Mouse (Mus musculus) urinary bladder, adult 18-20 months (tissue): ENCODE measurements around the gene Lrrfip2.

Source experiments
- DNase-seq, 2 experiments: peaks; one replicate each; pipeline ENCODE4 v3.0.0; 2022; ENCODE audit warnings: low spot score in 2 of 2, mixed read lengths in 2 of 2

Gene Lrrfip2

DNA sequence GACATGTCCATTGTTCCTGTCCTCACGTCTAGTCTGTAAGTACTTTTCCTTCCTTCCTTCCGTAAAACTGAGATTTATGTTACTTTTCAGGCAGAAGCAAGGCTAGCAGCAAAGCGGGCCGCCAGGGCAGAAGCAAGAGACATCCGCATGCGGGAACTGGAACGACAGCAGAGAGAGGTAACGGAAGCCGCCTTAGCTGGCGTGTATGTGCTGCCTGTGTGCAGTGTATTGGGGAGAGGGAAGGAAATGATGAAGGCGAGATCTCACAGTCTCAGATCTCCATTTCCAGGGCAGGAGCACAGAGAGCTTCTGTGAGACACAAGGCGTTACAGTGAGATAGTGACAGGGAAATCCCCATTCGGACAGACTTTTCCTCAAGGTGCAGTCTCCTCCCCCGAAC lies 43.8 kb downstream of the Lrrfip2 start:
- no peak for DNase-seq

DNA sequence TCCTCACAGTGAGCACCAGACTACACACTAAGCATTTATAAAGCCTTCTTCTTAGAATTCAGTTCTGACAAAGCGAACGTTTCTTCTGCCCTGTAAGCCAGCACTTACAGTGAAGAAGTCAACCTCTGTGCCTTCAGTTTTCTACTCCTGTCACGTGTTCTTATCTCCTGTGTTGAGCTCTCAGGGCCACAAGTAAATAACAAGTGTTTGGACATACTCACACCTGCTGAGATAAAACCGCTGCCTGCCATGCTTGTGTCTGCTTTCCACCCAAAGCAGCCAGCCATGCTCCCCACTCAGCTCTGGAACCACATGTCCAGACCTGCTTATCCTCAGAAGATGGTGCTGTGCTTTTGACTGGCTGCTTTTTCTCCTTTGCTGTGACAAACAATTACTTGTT lies 49.2 kb downstream of the Lrrfip2 start:
- no peak for DNase-seq

DNA sequence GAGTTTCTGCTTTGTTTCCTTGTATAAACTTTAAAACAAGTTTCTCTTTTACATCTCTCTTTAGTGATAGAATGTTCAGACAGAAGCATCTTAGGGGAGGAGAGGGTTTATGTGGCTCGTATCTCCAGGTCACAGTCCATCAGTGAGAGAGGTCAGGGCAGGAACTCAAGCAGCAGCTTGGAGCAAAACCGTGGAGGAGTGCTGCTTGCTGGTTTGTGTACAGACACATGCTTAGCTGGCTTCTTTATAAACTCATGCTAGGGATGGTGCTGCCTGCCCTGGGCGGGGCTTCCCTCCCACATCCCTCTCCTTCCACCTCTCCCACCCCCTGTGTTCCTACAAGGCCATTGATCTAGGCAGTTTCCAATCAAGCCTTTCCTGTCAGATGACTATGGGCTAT lies 53.0 kb downstream of the Lrrfip2 start:
- no peak for DNase-seq

DNA sequence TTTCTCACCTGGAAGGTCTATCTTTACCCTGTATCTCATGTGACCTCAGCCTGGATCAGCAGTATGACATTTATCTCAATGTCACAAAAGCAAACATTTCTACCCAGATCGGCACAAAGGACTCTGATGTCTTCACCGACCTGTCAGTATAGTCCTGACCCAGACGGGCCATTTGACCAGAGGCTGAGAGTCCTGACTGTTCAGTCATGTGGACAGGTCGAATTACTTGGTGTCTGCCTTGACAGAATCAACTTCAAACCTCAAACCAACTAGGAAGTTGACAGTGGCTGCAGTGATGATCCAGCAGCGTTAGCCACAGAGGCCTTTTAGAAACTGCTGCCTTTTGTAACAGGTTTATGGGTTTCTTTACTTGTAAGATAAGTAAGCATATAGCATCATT lies 56.7 kb downstream of the Lrrfip2 start:
- DNase-seq = no peak

- no peak for DNase-seq
Measured at GRCm38 (mm10) chr9:111178971-111179370, 61.6 kb downstream of the Lrrfip2 start.

- no peak for DNase-seq
Measured at GRCm38 (mm10) chr9:111182176-111182575, 64.8 kb downstream of the Lrrfip2 start.

DNA sequence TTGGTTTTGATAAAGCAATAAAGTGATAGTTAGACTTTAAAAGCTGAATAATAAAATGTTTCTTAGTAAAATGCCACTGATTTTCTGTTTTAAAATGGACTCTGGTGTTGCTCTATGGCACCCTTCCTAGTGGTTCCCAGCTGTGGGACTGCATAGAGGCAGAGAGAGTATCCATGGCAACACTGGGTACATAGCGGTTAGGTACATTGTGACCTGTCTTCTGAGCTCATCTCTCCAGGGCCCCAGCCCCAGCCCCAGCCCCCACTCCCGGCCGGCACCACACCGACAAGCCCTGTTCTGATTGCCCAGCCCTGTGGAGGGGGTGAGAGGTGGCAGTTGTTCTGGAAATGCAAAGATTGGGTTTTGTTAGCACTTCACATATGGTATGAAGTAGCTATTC lies 67.5 kb downstream of the Lrrfip2 start:
- no peak for DNase-seq

DNA sequence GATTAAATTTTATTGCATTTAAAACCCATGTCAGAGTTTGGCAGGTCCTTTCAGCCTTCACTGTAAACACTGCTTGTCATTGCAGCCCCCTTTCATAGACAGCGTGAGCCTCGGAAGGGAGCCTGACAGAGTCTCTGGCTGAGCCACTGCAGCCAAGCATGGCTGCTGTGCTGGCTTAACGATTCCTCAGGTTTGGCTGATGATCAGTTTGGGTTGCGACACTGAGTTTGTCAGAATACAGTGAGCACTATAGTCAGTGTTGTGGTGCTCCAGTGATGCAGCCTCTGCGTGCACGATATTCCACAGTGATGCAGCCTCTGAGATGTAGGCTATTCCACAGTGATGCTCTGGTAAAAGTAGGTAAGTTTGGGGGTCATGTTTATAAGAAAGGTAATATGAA lies 69.5 kb downstream of the Lrrfip2 start:
- DNase-seq = no peak

DNA sequence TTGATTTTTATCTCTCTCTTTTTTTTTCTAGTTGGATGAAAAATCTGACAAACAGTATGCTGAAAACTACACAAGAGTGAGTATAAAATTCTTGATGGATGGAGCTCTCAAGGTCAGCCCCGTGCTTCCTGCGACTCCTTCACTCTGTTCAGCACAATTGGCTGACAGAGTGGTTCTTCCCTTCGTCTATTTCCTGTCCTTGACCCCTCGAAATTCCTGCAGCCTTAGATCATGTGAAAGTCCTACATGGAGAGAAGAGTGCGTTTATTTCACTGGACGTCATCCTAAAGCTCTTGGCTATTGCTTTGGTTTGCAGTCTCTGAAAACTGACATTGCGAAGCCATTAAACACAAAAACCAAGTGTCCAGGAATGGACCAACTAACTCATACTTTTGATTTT lies 71.3 kb downstream of the Lrrfip2 start:
- DNase-seq = no peak

GRCm38 (mm10) chr9:111193211-111193610 lies 75.8 kb downstream of the Lrrfip2 start:
- no peak for DNase-seq

GRCm38 (mm10) chr9:111197116-111197515 lies 79.7 kb downstream of the Lrrfip2 start:
- no peak for DNase-seq

GRCm38 (mm10) chr9:111197712-111198111 lies 80.3 kb downstream of the Lrrfip2 start:
- DNase-seq = no peak

GRCm38 (mm10) chr9:111198332-111198731 lies 80.9 kb downstream of the Lrrfip2 start:
- no peak for DNase-seq

GRCm38 (mm10) chr9:111200208-111200607 lies 82.8 kb downstream of the Lrrfip2 start:
- no peak for DNase-seq

DNA sequence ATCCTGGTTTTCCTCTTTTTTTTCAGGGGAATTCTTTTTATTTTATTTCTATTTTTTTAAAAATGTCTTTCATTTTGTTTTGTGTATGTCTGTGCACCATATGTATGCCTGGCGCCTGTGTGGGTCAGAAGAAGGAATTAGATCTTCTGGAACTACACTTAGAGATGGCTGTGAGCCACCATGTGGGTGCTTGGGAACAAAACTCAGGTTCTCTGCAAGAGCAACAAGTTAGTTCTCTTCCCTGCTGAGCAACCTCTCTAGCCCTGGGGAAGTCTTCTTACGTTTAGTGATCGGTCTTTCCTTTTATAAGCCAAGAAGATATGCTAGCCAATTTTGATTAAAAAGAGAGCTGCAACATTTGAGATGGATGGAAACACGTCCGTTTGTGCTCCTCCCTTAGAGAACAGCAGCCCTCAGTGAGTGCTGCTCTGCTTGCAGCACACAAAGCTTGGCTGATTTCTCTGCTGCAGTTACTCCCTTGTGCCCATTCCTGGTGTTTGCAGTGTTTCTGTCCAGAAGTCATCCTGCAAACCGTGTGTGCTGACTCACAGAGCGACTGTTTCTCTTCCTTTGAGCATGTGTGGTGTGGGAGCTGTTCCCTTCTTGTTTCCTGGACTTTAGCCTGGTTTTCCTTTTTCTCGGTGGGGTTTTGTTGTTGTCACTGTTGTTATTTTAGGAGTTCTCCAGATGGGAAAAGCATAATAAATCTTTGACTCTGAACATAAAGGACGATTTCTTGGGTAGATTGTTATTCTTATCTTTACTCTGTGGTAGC lies 87.4 kb downstream of the Lrrfip2 start:
- no peak for DNase-seq

DNA sequence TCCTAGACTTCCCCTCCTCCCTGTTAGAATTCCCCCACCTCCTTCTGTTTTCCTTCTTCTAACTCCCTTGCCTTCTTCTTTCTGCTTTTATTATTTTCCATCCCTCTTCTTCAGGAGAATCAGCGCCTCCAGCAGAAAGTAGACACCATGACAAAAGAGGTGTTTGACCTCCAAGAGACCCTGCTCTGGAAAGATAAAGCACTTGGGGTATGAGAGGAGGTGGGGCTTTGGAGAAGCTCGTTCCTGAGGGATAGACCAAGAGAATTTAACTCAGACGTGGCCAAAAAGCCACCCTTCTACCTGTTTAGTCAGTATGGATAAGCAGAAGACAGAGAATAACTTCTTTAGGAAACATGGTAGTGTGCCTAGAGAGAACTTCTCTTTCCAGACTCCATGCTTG lies 90.3 kb downstream of the Lrrfip2 start:
- DNase-seq = no peak

DNA sequence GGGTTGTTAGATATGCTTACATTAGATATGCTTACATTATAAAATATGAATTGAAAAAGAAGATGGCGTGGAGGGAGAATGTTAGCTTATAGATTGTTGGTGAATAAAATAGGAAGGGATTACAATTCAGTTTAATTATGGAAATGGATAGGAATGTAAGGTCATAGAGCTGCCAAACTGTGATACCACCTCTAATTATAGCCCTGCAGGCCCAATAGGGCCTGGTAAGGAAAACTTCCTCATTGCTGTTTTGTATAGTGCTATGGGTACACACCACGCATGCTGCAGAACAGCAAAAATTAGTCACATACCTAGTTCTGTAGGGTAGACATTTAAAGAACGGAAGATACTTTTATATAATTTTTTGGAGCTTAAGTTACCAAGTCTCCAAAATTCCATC lies 90.8 kb downstream of the Lrrfip2 start:
- no peak for DNase-seq

DNA sequence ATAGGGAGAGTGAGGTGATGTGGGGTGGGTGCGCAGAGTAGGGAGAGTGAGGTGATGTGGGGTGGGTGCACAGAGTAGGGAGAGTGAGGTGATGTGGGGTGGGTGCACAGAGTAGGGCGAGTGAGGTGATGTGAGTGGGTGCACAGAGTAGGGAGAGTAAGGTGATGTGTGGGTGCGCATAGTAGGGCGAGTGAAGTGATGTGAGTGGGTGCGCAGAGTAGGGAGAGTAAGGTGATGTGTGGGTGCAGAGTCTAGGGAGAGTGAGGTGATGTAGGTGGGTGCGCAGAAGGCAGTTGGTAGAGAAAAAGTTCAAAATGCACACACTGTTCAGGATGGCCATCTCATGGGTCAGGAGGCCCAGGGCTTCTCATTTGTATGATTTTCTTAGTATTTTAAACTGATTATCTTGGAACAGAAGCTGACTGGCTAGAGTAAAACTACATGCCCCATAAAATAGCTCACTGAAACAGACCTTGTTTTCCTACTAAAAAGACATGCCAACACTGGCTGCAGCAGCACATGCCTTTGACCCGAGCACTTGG lies 91.8 kb downstream of the Lrrfip2 start:
- DNase-seq = no peak

DNA sequence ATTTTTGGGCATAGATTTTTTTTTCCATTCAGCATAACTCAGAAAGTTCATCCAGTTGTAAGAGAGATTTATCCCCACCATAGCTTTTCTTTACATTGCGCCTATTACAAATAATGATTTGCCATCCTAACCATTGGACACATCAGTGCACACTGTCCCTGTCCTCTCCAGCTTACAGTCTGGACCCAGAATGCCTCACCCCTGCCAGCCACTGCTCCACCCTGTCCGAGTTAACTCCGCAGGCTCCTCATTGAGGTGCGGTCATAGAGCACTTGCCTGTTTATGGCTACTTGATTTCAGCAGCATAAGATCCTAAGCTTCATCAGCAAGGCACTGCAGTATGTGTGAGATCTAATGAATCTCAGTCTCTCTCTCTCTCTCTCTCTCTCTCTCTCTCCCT lies 93.0 kb downstream of the Lrrfip2 start:
- no peak for DNase-seq

DNA sequence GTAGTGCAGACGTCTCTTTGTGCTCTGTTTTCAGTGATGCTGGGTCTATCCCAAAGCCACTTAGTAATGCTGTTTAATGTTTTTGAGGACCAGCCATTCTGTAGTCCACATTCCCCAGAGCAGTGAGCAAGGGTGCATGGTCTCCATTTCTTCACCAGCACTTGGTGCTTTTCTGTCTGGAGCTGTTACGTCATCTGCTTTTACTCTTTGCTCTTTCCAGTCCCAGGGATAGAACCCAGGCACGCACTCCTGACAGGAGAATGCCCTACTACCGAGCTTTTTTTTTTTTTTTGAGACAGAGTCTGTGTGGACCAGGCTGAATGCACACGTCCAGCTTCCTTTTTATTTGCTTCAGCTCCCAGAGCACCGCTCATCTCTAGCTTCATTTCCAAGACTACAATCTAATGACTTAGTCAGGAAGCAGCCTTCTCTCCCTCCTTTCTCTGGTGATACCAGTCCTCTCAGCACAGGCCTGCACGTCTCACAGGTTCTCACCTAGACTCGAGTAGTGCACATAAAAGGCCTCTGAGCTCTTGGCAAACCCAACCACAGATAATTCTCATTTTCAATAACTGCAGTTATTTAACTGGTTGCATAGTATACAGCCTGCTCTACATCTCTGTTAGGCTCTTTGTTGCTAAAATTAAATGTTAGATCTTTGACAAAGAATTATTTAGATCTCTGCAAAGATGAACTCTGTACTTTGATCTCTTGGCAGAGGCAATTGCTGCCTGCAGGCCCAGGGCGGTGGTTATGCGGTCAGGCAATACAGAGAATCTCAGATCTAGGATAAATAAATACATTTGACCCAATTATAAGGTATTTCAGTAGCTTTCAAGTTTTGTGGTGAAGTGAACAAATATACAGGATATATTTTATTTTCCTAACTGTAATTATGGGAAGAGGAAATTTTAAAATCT lies 94.0 kb downstream of the Lrrfip2 start:
- no peak for DNase-seq

- peak; percentile 16 for DNase-seq
Measured at GRCm38 (mm10) chr9:111213501-111213900, 96.1 kb downstream of the Lrrfip2 start.

DNA sequence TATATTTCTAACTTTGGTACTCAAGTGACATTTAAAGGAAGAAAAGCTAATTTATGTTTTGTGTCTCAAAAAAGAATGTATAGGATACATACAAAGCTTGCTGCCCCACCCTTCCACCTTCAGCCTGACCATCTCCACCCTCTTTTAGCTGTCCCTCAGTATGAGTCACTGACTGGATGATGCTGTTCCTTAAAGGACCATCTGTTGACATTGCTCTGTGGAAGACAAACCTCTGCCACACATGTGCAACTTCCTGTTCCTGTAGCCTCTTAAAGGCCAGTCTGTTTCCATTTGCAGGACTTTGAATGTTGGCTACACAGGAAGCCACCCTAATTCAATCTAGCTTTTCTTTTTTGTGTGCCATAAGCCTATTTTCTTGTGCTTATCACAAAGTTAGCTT lies 99.0 kb downstream of the Lrrfip2 start:
- DNase-seq = no peak
